Mouse (Mus musculus) duodenum, adult 2 months (tissue): ENCODE measurements around the gene Phf14. TPM values are rescaled to one million over a fixed set of nuclear protein-coding genes. Genes with fewer than 3 reads are reported as not detected.

Experiments
- polyA plus RNA-seq: library from polyadenylated mRNA; depleted of rRNA; stranded (reverse); fragments of >200 nt; gene quantifications from 2 replicates; pipeline ENCODE4 v1.2.3, GENCODE M21; 2012; ENCODE audit warnings: low replicate concordance; rRNA removed

Phf14 gene
- polyA plus RNA-seq: 2.0 and 2.7 TPM in 2 replicates

GRCm38 (mm10) chr6:11907269-11908032, at the start of gene Phf14, which contains the start of gene Ndufa4:
Gene Phf14, plus strand, starts transcription at chr6:11907809.
Gene Ndufa4, minus strand, starts transcription at chr6:11907497.

Other genes starting within 250 kb of the Phf14 start
- gene Ndufa4, start 312 bp upstream of the Phf14 start, polyA plus RNA-seq: 391 and 411 TPM in 2 replicates